ENCODE assay signal across 21 mouse cellular contexts in genomic region chr5:47496218-47496617, GRCm38 (mm10).
DNase-seq lines count a peak whose midpoint lies in the region; ATAC-seq lines count a peak whose summit lies in the region.
"Had no signal": no experiment of that assay in that cellular context is flagged by ENCODE, and none has a peak within 500 bp of the region (broad histone marks: within the 10 kb centered on the region; RNA-seq: fewer than 3 reads in every experiment).

No protein-coding gene starts in this region.

- H3K9me3 ChIP-seq in kidney, embryonic 14.5 days (ENCODE audit: control insufficient read depth, low read length): no peaks in the 10 kb centered on the region
- H3K9me3 ChIP-seq in neural tube, embryonic 11.5 days (ENCODE audit: control insufficient read depth, low read length): no peaks in the 10 kb centered on the region
- H3K9me3 ChIP-seq in heart, embryonic 12.5 days (replicated peaks): no peaks in the 10 kb centered on the region
- H3K9me3 ChIP-seq: embryonic facial prominence, embryonic 13.5 days; forebrain, embryonic 12.5 days; heart, embryonic 13.5 days; hindbrain, embryonic 12.5 days had no signal

- peak; percentile 85; the same call in 1 of the 2 replicates for ATAC-seq in kidney, embryonic 14.5 days (ENCODE audit: low FRiP score, low TSS enrichment)
- ATAC-seq in neural tube, embryonic 11.5 days (ENCODE audit: insufficient read depth, low FRiP score, low TSS enrichment): peak; percentile 69; the same call in 1 of the 2 replicates
- no peak for ATAC-seq in heart, embryonic 12.5 days (ENCODE audit: insufficient number of reproducible peaks, low FRiP score)
- ATAC-seq: activated CD4-positive, CD25-positive, alpha-beta regulatory T cell, adult 4 months; forebrain, embryonic 16.5 days; hindbrain, postnatal 0 days; Patski had no signal

- no peaks in the 10 kb centered on the region for H3K27me3 ChIP-seq in kidney, embryonic 14.5 days (ENCODE audit: control insufficient read depth, insufficient read depth, low read length)
- no peaks in the 10 kb centered on the region for H3K27me3 ChIP-seq in neural tube, embryonic 11.5 days (ENCODE audit: control insufficient read depth, insufficient read depth, low read length)
- no peaks in the 10 kb centered on the region for H3K27me3 ChIP-seq in heart, embryonic 12.5 days (replicated peaks)
- H3K27me3 ChIP-seq: CH12.LX; embryonic facial prominence, embryonic 13.5 days; forebrain, embryonic 12.5 days; heart, embryonic 13.5 days; hindbrain, embryonic 12.5 days; Patski had no signal

- no peaks in the 10 kb centered on the region for H3K4me1 ChIP-seq in kidney, embryonic 14.5 days (ENCODE audit: control insufficient read depth, insufficient read depth, low read length)
- no peaks in the 10 kb centered on the region for H3K4me1 ChIP-seq in neural tube, embryonic 11.5 days (ENCODE audit: control insufficient read depth, insufficient read depth, low read length)
- H3K4me1 ChIP-seq in heart, embryonic 12.5 days (replicated peaks): no peaks in the 10 kb centered on the region
- H3K4me1 ChIP-seq: embryonic facial prominence, embryonic 13.5 days; forebrain, embryonic 12.5 days; heart, embryonic 13.5 days; hindbrain, embryonic 12.5 days had no signal

- no peak overlapping the region for H3K4me2 ChIP-seq in kidney, embryonic 14.5 days (replicated peaks; ENCODE audit: low read depth, low read length)
- no peak overlapping the region for H3K4me2 ChIP-seq in neural tube, embryonic 11.5 days (ENCODE audit: low read depth)
- no peak overlapping the region for H3K4me2 ChIP-seq in heart, embryonic 12.5 days
- H3K4me2 ChIP-seq: embryonic facial prominence, embryonic 13.5 days; forebrain, embryonic 12.5 days; heart, embryonic 13.5 days; hindbrain, embryonic 12.5 days had no signal

- H3K27ac ChIP-seq in kidney, embryonic 14.5 days (ENCODE audit: low read depth, low read length): no peak overlapping the region
- H3K27ac ChIP-seq in neural tube, embryonic 11.5 days (ENCODE audit: low read depth, low read length): no peak overlapping the region
- H3K27ac ChIP-seq in heart, embryonic 12.5 days (ENCODE audit: poor library complexity, severe bottlenecking): no peak overlapping the region
- H3K27ac ChIP-seq: embryonic facial prominence, embryonic 13.5 days; forebrain, embryonic 12.5 days; heart, embryonic 13.5 days; hindbrain, embryonic 12.5 days; hindbrain, postnatal 0 days had no signal

- WGBS in kidney, embryonic 14.5 days: 17% methylated on average over 3 of the region's 3 CpGs
- 26% methylated on average over 3 of the region's 3 CpGs for WGBS in neural tube, embryonic 11.5 days
- WGBS in heart, embryonic 12.5 days: 40% methylated on average over 3 of the region's 3 CpGs

- H3K4me3 ChIP-seq in kidney, embryonic 14.5 days (ENCODE audit: low read length): no peak overlapping the region
- no peak overlapping the region for H3K4me3 ChIP-seq in neural tube, embryonic 11.5 days (ENCODE audit: low read depth, low read length)
- H3K4me3 ChIP-seq in heart, embryonic 12.5 days: no peak overlapping the region
- H3K4me3 ChIP-seq: embryonic facial prominence, embryonic 13.5 days; forebrain, embryonic 12.5 days; heart, embryonic 13.5 days; hindbrain, embryonic 12.5 days had no signal

- DNase-seq in kidney, adult 18-20 months: no peak
- DNase-seq in neural tube, embryonic 11.5 days (ENCODE audit: low spot score): no peak
- DNase-seq in neural tube, embryonic 10.5 days (ENCODE audit: extremely low spot score, low spot score): no peak
- peak; percentile 12 for DNase-seq in embryo, embryonic 11 days
- DNase-seq: adrenal gland, postnatal 14 days; cerebellum, adult 18-20 months; cerebellum, adult 9-11 months; cerebellum, postnatal 36 days; gastrocnemius, postnatal 14 days; heart, postnatal 36 days had no signal

- H3K9ac ChIP-seq in kidney, embryonic 14.5 days (ENCODE audit: low read depth, low read length): no peak overlapping the region
- H3K9ac ChIP-seq in neural tube, embryonic 11.5 days (ENCODE audit: low read length): no peak overlapping the region
- H3K9ac ChIP-seq in heart, embryonic 12.5 days: no peak overlapping the region
- H3K9ac ChIP-seq: embryonic facial prominence, embryonic 13.5 days; forebrain, embryonic 12.5 days; heart, embryonic 13.5 days; hindbrain, embryonic 12.5 days had no signal

- H3K36me3 ChIP-seq in kidney, embryonic 14.5 days (ENCODE audit: control insufficient read depth, insufficient read depth, low read length): no peaks in the 10 kb centered on the region
- H3K36me3 ChIP-seq in neural tube, embryonic 11.5 days (ENCODE audit: control insufficient read depth, insufficient read depth, low read length): no peaks in the 10 kb centered on the region
- H3K36me3 ChIP-seq in heart, embryonic 12.5 days: no peaks in the 10 kb centered on the region
- H3K36me3 ChIP-seq: embryonic facial prominence, embryonic 13.5 days; forebrain, embryonic 12.5 days; heart, embryonic 13.5 days; hindbrain, embryonic 12.5 days had no signal
